Mouse (Mus musculus) induced T-regulatory cell, adult 2 months (primary cell): Measurements from ENCODE around the gene Smad1.

ENCODE experiments used
- DNase-seq: peaks from one replicate; pipeline ENCODE4 v3.0.0-alpha.2; 2012; ENCODE audit warnings: low read depth

Smad1 gene

DNA sequence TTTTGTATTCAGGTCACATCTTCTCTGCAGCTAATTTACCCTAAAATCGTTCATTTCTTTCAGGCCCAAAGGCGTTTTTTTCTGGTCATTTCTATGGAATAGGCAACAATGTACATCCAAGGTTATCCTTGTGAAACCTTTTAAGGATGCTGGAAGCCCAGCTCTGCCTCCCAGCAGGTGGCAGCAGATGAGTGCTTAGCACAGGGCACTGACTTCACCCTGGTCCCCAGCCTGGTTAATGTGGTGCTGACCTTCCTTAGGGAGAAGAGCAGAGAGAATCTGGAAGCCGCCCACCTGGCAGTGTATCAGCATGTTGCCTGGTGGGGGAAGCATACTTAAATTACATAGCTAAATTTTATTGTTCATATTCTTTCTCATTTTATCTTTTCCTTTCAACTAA is 101.6 kb downstream of the Smad1 start:
- DNase-seq: peak; percentile 46

DNA sequence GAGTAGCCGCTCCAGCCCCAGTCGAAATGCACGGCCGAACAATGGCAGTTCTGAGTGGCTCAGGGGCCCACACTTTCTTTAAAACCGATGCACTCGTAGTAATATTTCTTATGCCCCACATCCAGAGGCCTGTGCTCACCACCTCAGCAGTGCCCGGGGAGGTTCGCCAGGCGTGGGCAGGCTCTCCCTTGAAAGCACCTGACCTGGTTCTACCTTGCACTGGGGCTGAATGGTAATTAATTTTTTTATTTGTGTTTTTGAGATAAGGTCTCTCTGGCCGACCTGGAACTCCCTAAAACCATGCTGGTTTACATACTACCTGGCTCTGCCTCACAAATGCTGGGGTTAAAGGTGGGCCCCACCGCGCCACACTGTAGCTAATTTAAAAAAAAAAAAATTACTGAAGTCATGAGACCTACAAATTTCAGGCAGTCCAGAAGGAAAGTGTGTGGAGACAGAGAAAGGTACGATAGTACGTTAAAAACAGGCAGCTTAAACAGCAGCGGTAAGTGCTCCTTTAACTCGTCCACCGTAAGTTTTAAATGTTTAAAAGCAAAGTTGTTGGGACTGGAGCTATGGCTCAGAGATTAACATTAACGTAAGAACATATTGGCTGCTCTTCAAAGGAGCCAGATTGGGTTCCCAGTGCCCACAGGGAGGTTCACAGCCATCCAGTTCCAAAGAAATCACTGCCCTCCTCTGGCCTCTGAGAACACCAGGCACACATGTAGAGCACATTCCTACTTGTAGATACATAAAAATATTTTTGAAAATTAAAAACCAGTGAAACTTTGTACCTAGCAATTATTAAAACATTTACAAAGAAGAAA is 103.8 kb downstream of the Smad1 start:
- no peak for DNase-seq

DNA sequence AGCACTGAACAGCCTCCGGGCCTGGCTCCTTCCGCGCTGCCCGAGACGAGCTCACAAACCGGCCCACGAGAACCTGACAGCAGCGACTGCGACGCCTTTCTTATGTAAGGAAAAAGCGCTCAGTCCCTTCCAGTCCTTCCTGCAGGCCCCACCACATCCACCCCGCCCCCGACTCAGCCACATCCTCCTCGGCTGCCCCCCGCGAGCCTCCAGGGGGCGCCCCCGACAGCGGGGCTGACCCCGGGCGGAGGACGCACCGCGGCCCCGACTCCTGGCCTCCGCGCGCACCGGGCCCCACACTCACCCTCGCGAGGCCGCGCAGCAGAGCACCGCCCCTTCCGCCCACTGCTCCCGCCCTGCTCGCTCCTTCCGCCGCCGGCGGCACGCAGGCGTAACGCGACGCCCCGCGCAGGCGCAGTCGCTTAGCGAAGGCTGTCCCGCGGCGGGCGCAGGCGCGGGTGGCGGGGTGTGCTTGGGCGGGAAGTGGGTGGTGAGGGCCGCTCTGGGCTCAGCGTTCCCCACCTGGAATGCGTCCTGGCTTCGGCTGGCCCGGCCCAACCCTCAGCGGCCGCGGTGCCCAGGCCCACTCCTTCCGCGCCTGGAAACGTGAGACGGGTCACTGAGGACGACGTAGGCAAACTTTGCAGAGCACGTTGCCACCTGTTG is 104.6 kb downstream of the Smad1 start, which contains the start of gene Mmaa:
Gene Mmaa, minus strand, starts transcription at position 328 of the 666 bp plus-strand sequence.
- peak; percentile 98 for DNase-seq

DNA sequence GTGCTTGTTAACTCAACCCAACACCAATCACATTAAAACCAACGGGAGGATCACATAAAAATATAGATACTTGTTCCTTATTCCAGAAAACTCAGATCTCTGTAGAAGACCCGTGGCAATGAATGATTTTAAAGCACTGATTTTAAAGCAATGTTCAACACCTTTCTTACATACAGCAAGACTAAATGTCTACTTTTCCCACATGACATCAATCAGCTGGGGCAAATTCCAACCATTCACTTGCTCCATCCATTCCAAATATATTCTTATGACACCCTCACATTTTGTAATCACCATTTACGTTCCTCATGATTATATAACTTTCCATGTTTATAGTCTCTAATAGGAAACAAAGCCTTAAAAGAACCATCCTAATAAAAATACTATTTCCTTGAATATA is 105.5 kb downstream of the Smad1 start:
- peak; percentile 20 for DNase-seq

DNA sequence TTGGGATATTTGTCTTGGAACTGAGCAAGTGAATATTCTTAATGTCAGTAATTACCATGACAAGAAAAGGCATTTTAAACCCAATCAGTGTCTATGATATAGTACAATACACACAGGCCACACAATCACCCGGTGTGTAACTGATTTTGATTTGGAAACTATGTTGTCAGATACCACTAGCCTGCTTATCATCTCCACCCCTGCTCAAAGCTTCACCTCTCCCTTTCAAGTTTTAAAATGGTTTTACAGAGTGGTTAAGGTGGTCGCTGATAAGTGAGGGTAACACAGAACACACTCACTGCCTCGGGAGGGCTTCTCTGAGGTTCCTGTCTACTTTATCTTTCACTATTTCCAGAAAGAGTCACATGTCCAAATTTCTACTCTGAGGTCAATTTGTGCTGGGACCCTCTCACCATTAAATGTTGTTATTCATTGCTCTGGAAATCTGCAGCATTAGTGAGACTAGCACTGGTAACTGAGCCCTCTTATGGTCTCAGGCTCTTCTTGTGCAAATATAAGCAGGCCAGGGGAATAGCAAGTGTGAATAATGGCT is 106.5 kb downstream of the Smad1 start:
- DNase-seq: no peak

DNA sequence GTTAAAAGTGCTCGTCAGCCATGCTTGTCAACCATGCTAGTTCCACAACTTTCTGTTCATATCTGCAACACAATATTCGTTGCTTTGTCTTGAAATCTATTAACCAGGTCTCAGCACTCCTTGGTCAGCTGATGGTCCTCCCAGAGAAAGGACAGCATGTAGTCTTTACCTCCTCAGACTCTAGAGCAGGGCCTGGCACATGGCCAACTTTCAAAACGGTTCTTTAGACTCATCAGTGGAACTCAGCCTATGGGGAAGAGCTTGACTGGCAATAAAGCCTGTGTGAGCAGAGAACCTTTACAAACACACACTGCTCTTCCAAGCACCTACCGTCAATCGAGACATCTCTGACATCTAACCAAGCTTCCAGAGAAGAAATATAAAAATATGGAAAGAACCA is 109.7 kb downstream of the Smad1 start:
- DNase-seq: no peak

DNA sequence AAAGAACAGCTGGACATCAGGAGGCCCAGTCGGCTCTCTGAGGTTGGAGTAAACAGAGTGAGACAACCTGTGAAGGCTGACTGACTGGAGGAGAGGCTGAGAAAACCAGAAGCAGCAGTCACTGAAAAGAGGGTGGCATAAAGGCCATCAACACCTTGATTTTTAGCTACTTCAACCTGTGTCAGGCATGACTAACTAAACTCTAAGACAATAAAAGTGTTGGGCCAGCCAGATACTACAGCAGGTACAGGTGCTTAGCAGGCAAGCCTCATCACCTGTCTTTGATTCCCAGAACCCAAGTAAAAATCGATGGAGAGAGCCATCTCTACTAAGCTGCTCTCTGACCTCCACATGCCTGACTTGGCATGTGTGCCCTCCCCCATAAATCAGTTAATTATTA is 110.6 kb downstream of the Smad1 start:
- DNase-seq: no peak
